Mouse (Mus musculus): Measurements from ENCODE around the gene Bora. TPM values are rescaled to one million over a fixed set of nuclear protein-coding genes. Genes with fewer than 3 reads are reported as not detected.

Gene Bora
- polyA plus RNA-seq (2021; fragmentation: Nextera tagmentation): 0.69 and 0.72 TPM in 2 replicates
- long read RNA-seq, experiment 1, partial matches to known transcripts: 0 of 2 reads
- long read RNA-seq, experiment 1, other reads (novel, unspliced or antisense): 0 of 2 reads
- long read RNA-seq, experiment 2, transcript Bora-201 (12 exons, 2,726 nt): major isoform, 8 of 13 reads
- long read RNA-seq, experiment 2, partial matches to known transcripts: 1 of 13 reads
- long read RNA-seq, experiment 2, other reads (novel, unspliced or antisense): 3 of 13 reads

GRCm38 (mm10) chr14:99046031-99046781 lies at the start of gene Bora, which contains the start of gene Mzt1:
Gene Bora, plus strand, starts transcription at chr14:99046222.
Gene Mzt1, minus strand, starts transcription at chr14:99046134.

GRCm38 (mm10) chr14:99099267-99099966 lies 53.4 kb downstream of the Bora start, which contains the start of the genes Pibf1 and Dis3:
Gene Pibf1, plus strand, starts transcription at chr14:99099424.
Gene Dis3, minus strand, starts transcription at chr14:99099770.

Other genes starting within 250 kb of the Bora start
- gene Rpl36a-ps1, start 51.9 kb upstream of the Bora start, polyA plus RNA-seq (2021; fragmentation: Nextera tagmentation): 3.5 and 4.7 TPM in 2 replicates
- gene Mzt1, start 88 bp upstream of the Bora start, polyA plus RNA-seq (2021; fragmentation: Nextera tagmentation): 105 and 109 TPM in 2 replicates
- gene Pibf1, start 53.2 kb downstream of the Bora start, polyA plus RNA-seq (2021; fragmentation: Nextera tagmentation): 7.6 and 8.3 TPM in 2 replicates
- gene Dis3, start 53.5 kb downstream of the Bora start, polyA plus RNA-seq (2021; fragmentation: Nextera tagmentation): 2.2 and 3.7 TPM in 2 replicates